Mouse (Mus musculus) heart, embryonic 11.5 days (tissue): ENCODE results near the gene Kcnh4. TPM values are rescaled to one million over a fixed set of nuclear protein-coding genes. Genes with fewer than 3 reads are reported as not detected.

ENCODE experiments used
- ATAC-seq: fragments of 200-750 bp; cut with Nextera tagmentation; replicated peaks from 2 replicates; pipeline ENCODE4 v1.8.0; 2017; ENCODE audit warnings: moderate library complexity; ENCODE audit not compliant: insufficient number of reproducible peaks, low FRiP score, low TSS enrichment
- H3K27ac ChIP-seq: fragments of 300-500 bp; sonication (generic); 2 replicates; pipeline ENCODE4 v1.5.1; 2014; ENCODE audit warnings: mild to moderate bottlenecking, low read depth, low read length
- H3K27me3 ChIP-seq: fragments of 300-500 bp; sonication (generic); 2 replicates; pipeline ENCODE4 v1.6.1; 2014; ENCODE audit warnings: mild to moderate bottlenecking, low read length, mixed read lengths; ENCODE audit not compliant: control insufficient read depth, insufficient read depth
- H3K36me3 ChIP-seq: fragments of 300-500 bp; sonication (generic); 2 replicates; pipeline ENCODE4 v1.6.1; 2014; ENCODE audit warnings: mild to moderate bottlenecking, low read length, moderate library complexity, mixed read lengths; ENCODE audit not compliant: control insufficient read depth, insufficient read depth
- H3K4me1 ChIP-seq: fragments of 300-500 bp; sonication (generic); 2 replicates; pipeline ENCODE4 v1.6.1; 2014; ENCODE audit warnings: low read length; ENCODE audit not compliant: control insufficient read depth, insufficient read depth
- H3K4me2 ChIP-seq: fragments of 300-500 bp; sonication (generic); 2 replicates; pipeline ENCODE4 v1.6.1; 2014; ENCODE audit warnings: mild to moderate bottlenecking, moderate library complexity
- H3K4me3 ChIP-seq: fragments of 300-500 bp; sonication (generic); 2 replicates; pipeline ENCODE4 v1.5.1; 2014; ENCODE audit warnings: low read depth, low read length
- H3K9ac ChIP-seq: fragments of 300-500 bp; sonication (generic); 2 replicates; pipeline ENCODE4 v1.6.1; 2014; ENCODE audit warnings: mild to moderate bottlenecking, low read depth, low read length, moderate library complexity
- H3K9me3 ChIP-seq: fragments of 300-500 bp; sonication (generic); replicated peaks from 2 replicates; pipeline ENCODE4 v1.6.1; 2016; ENCODE audit warnings: low read length; ENCODE audit not compliant: control insufficient read depth
- WGBS: fragments of 180-500 bp; shearing (Covaris S2); extraction: QIAGEN DNeasy Blood & Tissue Kit; methylation state at CpG from one replicate; pipeline ENCODE4 v1.1.7; 2014; ENCODE audit not compliant: insufficient replicate concordance; 5-methylcytosine and 5-hydroxymethylcytosine counted together
- polyA plus RNA-seq: library from polyadenylated mRNA; unstranded; fragments of >200 nt; fragmentation: Nextera tagmentation; extraction: Ambion mirVana; gene quantifications from 2 replicates; pipeline ENCODE4 v1.2.1, GENCODE M21; 2014

Gene Kcnh4
- polyA plus RNA-seq, 1 experiment from 2014 or later, result not detected

GRCm38 (mm10) chr11:100757566-100757965 lies 2.2 kb downstream of the Kcnh4 start:
- Histone ChIP-seq H3K4me1 (peaks cover 8% of the 10 kb centered on the region), H3K36me3 (no peaks in the 10 kb centered on the region), H3K4me3 (no peak overlapping the region), H3K9me3 (no peaks in the 10 kb centered on the region), H3K27ac (no peak overlapping the region), H3K9ac (no peak overlapping the region), H3K4me2 (no peak overlapping the region), H3K27me3 (peaks cover 58% of the 10 kb centered on the region)
- 79% methylated on average over 12 of the region's 12 CpGs for whole genome bisulfite sequencing
- no peak for ATAC-seq

GRCm38 (mm10) chr11:100756476-100756875 lies 3.3 kb downstream of the Kcnh4 start:
- ATAC-seq, result no peak
- WGBS, result 54% methylated on average over 6 of the region's 6 CpGs
- Histone ChIP-seq H3K27ac (no peak overlapping the region), H3K4me1 (peaks cover 8% of the 10 kb centered on the region), H3K36me3 (no peaks in the 10 kb centered on the region), H3K9me3 (no peaks in the 10 kb centered on the region), H3K27me3 (peaks cover 58% of the 10 kb centered on the region), H3K4me2 (no peak overlapping the region), H3K9ac (no peak overlapping the region), H3K4me3 (no peak overlapping the region)

- Histone ChIP-seq H3K4me1 (peaks cover 5% of the 10 kb centered on the region), H3K4me2 (no peak overlapping the region), H3K27me3 (peaks cover 53% of the 10 kb centered on the region), H3K9me3 (no peaks in the 10 kb centered on the region), H3K36me3 (no peaks in the 10 kb centered on the region), H3K9ac (no peak overlapping the region), H3K4me3 (no peak overlapping the region), H3K27ac (no peak overlapping the region)
- ATAC-seq, result no peak
- 85% methylated on average over 3 of the region's 3 CpGs for whole genome bisulfite sequencing
Measured at GRCm38 (mm10) chr11:100754693-100755057, 5.1 kb downstream of the Kcnh4 start.

- no peak for ATAC-seq
- no peaks in the 10 kb centered on the region for H3K9me3 ChIP-seq
- H3K27ac ChIP-seq, result no peak overlapping the region
- H3K4me3 ChIP-seq, result no peak overlapping the region
- WGBS, result 74% methylated on average over 12 of the region's 12 CpGs
- no peaks in the 10 kb centered on the region for H3K36me3 ChIP-seq
- no peak overlapping the region for H3K4me2 ChIP-seq
- H3K4me1 ChIP-seq, result no peaks in the 10 kb centered on the region; the same call in 1 of the 2 replicates
- H3K9ac ChIP-seq, result no peak overlapping the region
- H3K27me3 ChIP-seq, result peaks cover 53% of the 10 kb centered on the region
Measured at GRCm38 (mm10) chr11:100754021-100754692, 5.6 kb downstream of the Kcnh4 start.

GRCm38 (mm10) chr11:100752294-100752693 lies 7.4 kb downstream of the Kcnh4 start:
- Histone ChIP-seq H3K27me3 (peaks cover 56% of the 10 kb centered on the region), H3K36me3 (no peaks in the 10 kb centered on the region), H3K4me3 (no peak overlapping the region), H3K4me1 (no peaks in the 10 kb centered on the region), H3K4me2 (no peak overlapping the region), H3K9me3 (no peaks in the 10 kb centered on the region), H3K9ac (no peak overlapping the region), H3K27ac (no peak overlapping the region)
- WGBS, result 27% methylated on average over 10 of the region's 10 CpGs
- ATAC-seq, result no peak

GRCm38 (mm10) chr11:100750127-100750526 lies 9.6 kb downstream of the Kcnh4 start:
- Histone ChIP-seq H3K4me3 (no peak overlapping the region), H3K9me3 (no peaks in the 10 kb centered on the region), H3K9ac (no peak overlapping the region), H3K4me2 (no peak overlapping the region), H3K4me1 (no peaks in the 10 kb centered on the region), H3K27me3 (peaks cover 63% of the 10 kb centered on the region), H3K36me3 (no peaks in the 10 kb centered on the region), H3K27ac (no peak overlapping the region)
- ATAC-seq, result no peak
- WGBS, result 78% methylated on average over 16 of the region's 16 CpGs

GRCm38 (mm10) chr11:100749469-100749868 lies 10.3 kb downstream of the Kcnh4 start:
- no peak overlapping the region for H3K4me3 ChIP-seq
- WGBS, result 31% methylated on average over 25 of the region's 25 CpGs
- H3K4me1 ChIP-seq, result no peaks in the 10 kb centered on the region
- H3K4me2 ChIP-seq, result no peak overlapping the region
- H3K27me3 ChIP-seq, result peaks cover 60% of the 10 kb centered on the region
- H3K36me3 ChIP-seq, result no peaks in the 10 kb centered on the region
- no peaks in the 10 kb centered on the region for H3K9me3 ChIP-seq
- no peak overlapping the region for H3K9ac ChIP-seq
- ATAC-seq, result no peak
- H3K27ac ChIP-seq, result no peak overlapping the region

GRCm38 (mm10) chr11:100748620-100749019 lies 11.1 kb downstream of the Kcnh4 start:
- no peaks in the 10 kb centered on the region for H3K9me3 ChIP-seq
- H3K36me3 ChIP-seq, result no peaks in the 10 kb centered on the region
- ATAC-seq, result no peak
- no peak overlapping the region for H3K4me2 ChIP-seq
- H3K4me1 ChIP-seq, result no peaks in the 10 kb centered on the region
- no peak overlapping the region for H3K27ac ChIP-seq
- peaks cover 57% of the 10 kb centered on the region for H3K27me3 ChIP-seq
- no peak overlapping the region for H3K9ac ChIP-seq
- 63% methylated on average over 4 of the region's 4 CpGs for WGBS
- H3K4me3 ChIP-seq, result no peak overlapping the region

- WGBS, result 67% methylated on average over 5 of the region's 5 CpGs
- Histone ChIP-seq H3K4me1 (no peaks in the 10 kb centered on the region), H3K27me3 (peaks cover 52% of the 10 kb centered on the region), H3K27ac (no peak overlapping the region), H3K9ac (no peak overlapping the region), H3K4me2 (no peak overlapping the region), H3K36me3 (no peaks in the 10 kb centered on the region), H3K9me3 (no peaks in the 10 kb centered on the region), H3K4me3 (no peak overlapping the region)
- no peak for ATAC-seq
Measured at GRCm38 (mm10) chr11:100747114-100747513, 12.6 kb downstream of the Kcnh4 start.
